Mouse (Mus musculus) stomach, embryonic 15.5 days (tissue): ENCODE data around the gene Gpsm2. TPM values are rescaled to one million over a fixed set of nuclear protein-coding genes. Genes with fewer than 3 reads are reported as not detected.

Source experiments
- ATAC-seq: fragments of 200-750 bp; cut with Nextera tagmentation; 2 replicates; pipeline ENCODE4 v1.8.0; 2017; ENCODE audit warnings: low read depth, moderate number of reproducible peaks, moderate TSS enrichment; ENCODE audit not compliant: insufficient read depth, low FRiP score
- H3K27ac ChIP-seq: fragments of 300-500 bp; sonication (generic); 2 replicates; pipeline ENCODE4 v1.5.1; 2015; ENCODE audit warnings: mild to moderate bottlenecking, inconsistent platforms
- H3K27me3 ChIP-seq: fragments of 300-500 bp; sonication (generic); replicated peaks from 2 replicates; pipeline ENCODE4 v1.6.1; 2015; ENCODE audit warnings: inconsistent platforms
- H3K36me3 ChIP-seq: fragments of 300-500 bp; sonication (generic); 2 replicates; pipeline ENCODE4 v1.6.1; 2015; ENCODE audit warnings: inconsistent platforms
- H3K4me1 ChIP-seq: fragments of 300-500 bp; sonication (generic); 2 replicates; pipeline ENCODE4 v1.6.1; 2015; ENCODE audit warnings: inconsistent platforms
- H3K4me2 ChIP-seq: fragments of 300-500 bp; sonication (generic); 2 replicates; pipeline ENCODE4 v1.6.1; 2015; ENCODE audit warnings: mild to moderate bottlenecking, inconsistent platforms
- H3K4me3 ChIP-seq: fragments of 300-500 bp; sonication (generic); replicated peaks from 2 replicates; pipeline ENCODE4 v1.5.1; 2015; ENCODE audit warnings: inconsistent platforms
- H3K9ac ChIP-seq: fragments of 300-500 bp; sonication (generic); 2 replicates; pipeline ENCODE4 v1.6.1; 2015; ENCODE audit warnings: inconsistent platforms
- H3K9me3 ChIP-seq: fragments of 300-500 bp; sonication (generic); 2 replicates; pipeline ENCODE4 v1.6.1; 2016; ENCODE audit warnings: inconsistent platforms
- WGBS: fragments of 180-500 bp; shearing (Covaris S2); methylation state at CpG from one replicate; pipeline ENCODE4 v1.1.7; 2015; 5-methylcytosine and 5-hydroxymethylcytosine counted together
- polyA plus RNA-seq: library from polyadenylated mRNA; unstranded; fragments of >200 nt; fragmentation: Nextera tagmentation; extraction: Ambion mirVana; gene quantifications from 2 replicates; pipeline ENCODE4 v1.2.1, GENCODE M21; 2015

Gene Gpsm2
- polyA plus RNA-seq, 1 experiment from 2014 or later: 46.2 TPM

DNA sequence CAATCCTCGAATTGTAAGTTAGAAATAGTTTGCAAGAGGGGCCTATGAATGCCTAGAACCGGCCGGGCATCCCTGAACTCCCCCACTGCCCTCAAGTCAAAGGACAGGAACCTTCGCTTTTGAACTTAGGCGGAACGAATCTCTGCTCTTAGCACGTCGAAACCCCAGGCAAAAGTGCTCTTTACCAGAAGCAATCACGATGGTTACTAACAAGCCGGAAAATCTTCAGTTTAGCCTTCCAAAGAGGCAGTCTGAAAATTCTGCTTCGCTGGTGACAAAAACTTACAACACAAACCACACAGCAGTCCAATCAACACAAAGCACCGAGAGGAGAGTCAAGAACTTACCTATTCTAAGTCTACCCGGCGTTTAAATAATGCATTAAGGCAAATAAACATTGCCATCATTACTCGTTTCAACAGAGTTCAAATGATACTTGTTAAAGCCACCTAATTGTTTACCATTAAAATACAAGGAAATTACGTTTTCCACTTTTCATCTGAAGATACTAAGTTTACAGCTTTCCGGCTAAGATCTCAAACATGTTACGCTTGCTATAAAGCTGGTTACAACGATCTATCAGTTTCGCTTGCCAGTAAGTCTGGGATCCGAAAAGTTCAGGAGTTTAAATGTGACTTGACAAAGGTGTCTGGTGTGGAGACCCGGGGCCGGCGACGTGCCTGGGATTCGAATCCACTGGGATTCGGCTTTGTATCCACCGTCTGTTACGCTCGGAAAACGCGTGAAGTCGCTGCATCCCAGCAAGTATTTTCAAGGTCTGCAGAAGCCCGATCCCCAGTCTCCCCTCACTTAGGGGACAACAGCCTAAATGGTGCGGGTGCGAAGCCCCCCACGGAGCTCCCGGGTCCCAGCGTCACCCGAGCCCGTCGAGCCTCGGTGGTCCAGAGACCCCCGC lies 775 bp downstream of the Gpsm2 start:
- H3K27me3 ChIP-seq: no peaks in the 10 kb centered on the region
- H3K27ac ChIP-seq: peak overlapping the region; percentile 91
- no peaks in the 10 kb centered on the region for H3K36me3 ChIP-seq
- H3K4me1 ChIP-seq: peaks cover 7% of the 10 kb centered on the region; the same call in 1 of the 2 replicates
- no peaks in the 10 kb centered on the region for H3K9me3 ChIP-seq
- peak; percentile 9; the same call in 1 of the 2 replicates for ATAC-seq
- H3K9ac ChIP-seq: peak overlapping the region; percentile 78
- H3K4me3 ChIP-seq: peak overlapping the region; percentile 66
- H3K4me2 ChIP-seq: peak overlapping the region; percentile 79
- WGBS: under 1% methylated on average over 44 of the region's 44 CpGs

DNA sequence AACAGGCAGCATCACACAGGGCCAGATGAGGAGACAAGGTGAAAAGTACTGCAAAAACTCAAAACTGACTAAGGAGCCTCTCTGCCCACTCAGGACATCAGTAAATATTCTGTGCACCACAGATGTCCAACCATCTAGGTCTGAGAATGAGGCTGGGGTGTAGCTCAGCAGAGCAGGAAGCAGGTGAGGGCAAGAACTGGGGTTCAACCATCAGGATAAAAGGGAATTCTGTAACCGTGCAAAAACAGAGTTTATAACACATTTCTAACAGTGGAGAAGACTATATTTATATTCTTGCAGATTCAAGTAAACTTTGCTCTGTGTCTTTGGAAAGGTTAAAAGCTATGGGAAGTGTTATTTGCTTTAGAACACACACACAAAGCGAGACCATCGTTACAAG lies 2.3 kb downstream of the Gpsm2 start:
- no peak for ATAC-seq
- Histone ChIP-seq H3K27me3 (no peaks in the 10 kb centered on the region), H3K9ac (no peak overlapping the region), H3K36me3 (no peaks in the 10 kb centered on the region), H3K4me2 (peak overlapping the region; percentile 79; the same call in 1 of the 2 replicates), H3K4me3 (no peak overlapping the region), H3K9me3 (no peaks in the 10 kb centered on the region), H3K4me1 (peaks cover 7% of the 10 kb centered on the region; the same call in 1 of the 2 replicates), H3K27ac (no peak overlapping the region)
- WGBS: 64% methylated on average over 3 of the region's 3 CpGs

DNA sequence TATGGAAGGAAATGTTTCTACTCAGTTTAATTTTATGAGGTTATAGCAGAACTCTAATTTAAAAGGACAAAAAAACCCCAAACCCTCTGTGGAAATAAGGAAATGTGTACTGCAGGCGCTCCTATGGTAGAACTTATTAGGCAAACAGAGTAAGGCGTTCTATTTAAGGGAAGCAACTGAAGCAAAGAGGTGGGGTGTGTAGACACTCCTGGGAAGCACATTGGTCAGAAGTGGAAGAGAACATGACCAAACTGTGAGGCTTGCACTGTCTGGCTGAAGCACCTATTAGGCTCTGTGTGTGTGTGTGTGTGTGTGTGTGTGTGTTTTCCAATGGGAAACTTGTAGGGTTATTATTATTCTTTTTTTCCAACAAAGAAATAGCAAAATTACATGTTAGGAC lies 2.8 kb downstream of the Gpsm2 start:
- Histone ChIP-seq H3K36me3 (no peaks in the 10 kb centered on the region), H3K27me3 (no peaks in the 10 kb centered on the region), H3K27ac (no peak overlapping the region), H3K9me3 (no peaks in the 10 kb centered on the region), H3K9ac (no peak overlapping the region), H3K4me1 (peaks cover 7% of the 10 kb centered on the region; the same call in 1 of the 2 replicates), H3K4me3 (no peak overlapping the region), H3K4me2 (0 out of 2 replicates have a peak overlapping the region, but pooled peaks have one; percentile 79)
- no peak for ATAC-seq
- WGBS: 68% methylated on average over 2 of the region's 2 CpGs

DNA sequence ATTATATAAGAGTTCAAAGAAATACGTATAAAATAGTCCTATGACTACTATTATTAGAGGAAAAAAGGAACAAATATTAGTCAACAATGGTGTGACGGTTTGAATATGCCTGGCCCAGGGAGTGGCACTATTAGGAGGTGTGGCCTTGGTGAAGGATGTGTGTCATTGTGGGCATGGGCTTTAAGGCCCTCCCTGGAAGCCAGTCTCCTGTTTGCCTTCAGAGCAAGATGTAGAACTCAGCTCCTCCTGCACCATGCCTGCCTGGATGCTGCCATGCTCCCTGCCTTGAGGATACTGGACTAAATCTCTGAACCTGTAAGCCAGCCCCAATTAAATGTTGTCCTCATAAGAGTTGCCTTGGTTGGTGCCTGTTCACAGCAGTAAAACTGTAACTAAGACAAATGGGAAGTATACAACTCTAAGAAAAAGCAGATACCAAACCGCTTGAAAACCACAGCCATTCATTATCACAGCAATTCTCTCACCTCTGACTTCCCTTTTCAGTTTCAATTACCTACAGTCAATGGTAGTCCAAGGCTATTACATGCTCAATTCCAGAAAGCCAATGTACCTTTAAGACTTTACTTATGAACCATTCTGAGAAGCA lies 4.1 kb downstream of the Gpsm2 start:
- Histone ChIP-seq H3K4me3 (no peak overlapping the region), H3K4me1 (peaks cover 9% of the 10 kb centered on the region; the same call in 1 of the 2 replicates), H3K36me3 (no peaks in the 10 kb centered on the region), H3K9me3 (no peaks in the 10 kb centered on the region), H3K4me2 (no peak overlapping the region), H3K9ac (no peak overlapping the region), H3K27ac (no peak overlapping the region), H3K27me3 (no peaks in the 10 kb centered on the region)
- 76% methylated on average over 3 of the region's 3 CpGs for WGBS
- no peak for ATAC-seq

DNA sequence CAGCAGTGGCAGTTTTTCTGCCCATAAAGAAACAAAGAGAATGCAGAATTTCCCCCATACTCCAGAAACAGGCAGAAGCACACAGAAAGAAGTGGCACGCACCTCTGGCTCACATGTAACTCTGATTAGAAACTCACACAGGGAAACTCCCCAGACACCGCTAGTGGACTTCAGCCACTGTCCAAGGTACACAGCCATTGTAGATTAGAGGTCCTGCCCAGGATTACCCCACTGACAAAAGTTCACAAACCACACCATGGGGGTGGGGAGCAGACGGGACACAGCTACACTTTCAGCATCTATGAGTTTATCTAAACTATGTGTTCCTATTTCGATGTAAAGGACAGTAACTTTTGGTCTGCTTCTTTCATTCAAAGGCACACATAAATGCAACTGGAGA lies 7.3 kb downstream of the Gpsm2 start:
- no peaks in the 10 kb centered on the region for H3K9me3 ChIP-seq
- no peak overlapping the region for H3K27ac ChIP-seq

DNA sequence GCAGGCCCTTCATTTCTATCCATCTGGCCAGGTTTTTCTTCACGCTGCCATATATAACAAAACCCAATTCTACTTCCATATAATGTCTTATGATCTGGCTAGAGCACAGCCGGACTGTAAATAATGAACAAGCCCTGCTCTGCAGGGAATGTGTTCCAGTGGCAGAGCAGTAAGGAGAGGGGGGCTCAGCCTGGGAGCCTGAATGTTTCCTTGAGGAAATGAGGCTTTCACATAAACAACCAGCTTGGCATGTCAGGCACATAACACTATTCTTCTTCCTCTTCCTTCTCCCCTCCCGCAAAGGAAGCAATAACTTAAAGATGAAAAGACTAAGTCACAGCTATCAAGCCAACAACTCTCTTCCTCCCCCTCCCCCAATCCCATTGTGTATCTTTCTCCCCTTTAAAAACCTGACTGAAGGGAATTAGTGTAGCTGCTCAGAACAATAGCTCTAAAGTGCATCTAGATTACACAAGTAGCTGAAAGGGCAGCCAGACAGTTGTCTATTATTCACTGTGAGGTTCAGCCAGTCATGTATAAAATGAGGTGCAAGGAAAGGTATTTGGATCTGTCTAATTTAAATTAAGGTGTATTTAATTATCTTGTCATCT lies 8.9 kb downstream of the Gpsm2 start:
- no peak for ATAC-seq

More for the DNA sequence above, 7.3 kb downstream of the Gpsm2 start:
- H3K36me3 ChIP-seq: no peaks in the 10 kb centered on the region
- H3K4me2 ChIP-seq: no peak overlapping the region
- H3K4me1 ChIP-seq: peaks cover 5% of the 10 kb centered on the region; the same call in 1 of the 2 replicates
- no peak for ATAC-seq
- WGBS: 80% methylated on average over 4 of the region's 4 CpGs
- no peak overlapping the region for H3K4me3 ChIP-seq
- no peaks in the 10 kb centered on the region for H3K27me3 ChIP-seq
- H3K9ac ChIP-seq: no peak overlapping the region

DNA sequence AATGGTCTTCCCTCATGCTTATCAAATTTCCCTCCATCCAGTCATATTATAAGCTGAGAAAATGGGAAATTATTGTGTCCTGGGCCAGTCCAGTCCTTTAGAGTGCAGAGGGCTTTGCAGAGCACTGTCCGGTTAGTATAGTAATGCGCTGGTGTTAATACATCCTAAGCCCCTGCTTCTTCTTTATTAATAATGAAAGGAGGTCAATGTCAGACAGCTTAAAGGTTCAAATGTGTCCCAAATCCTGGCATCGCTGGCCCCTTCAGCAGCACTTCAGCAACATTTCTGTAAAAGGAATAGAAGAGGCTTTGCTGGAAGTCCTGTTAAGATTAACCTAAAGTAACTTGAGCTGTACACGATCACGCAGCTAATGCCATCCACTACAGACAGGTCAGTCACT lies 10.8 kb downstream of the Gpsm2 start:
- H3K9ac ChIP-seq: no peak overlapping the region
- no peak overlapping the region for H3K4me2 ChIP-seq
- H3K9me3 ChIP-seq: no peaks in the 10 kb centered on the region
- no peaks in the 10 kb centered on the region for H3K36me3 ChIP-seq
- 0 out of 2 replicates have a peak, but pooled peaks cover 5% of the 10 kb centered on the region for H3K4me1 ChIP-seq
- H3K27me3 ChIP-seq: no peaks in the 10 kb centered on the region
- H3K4me3 ChIP-seq: no peak overlapping the region
- no peak for ATAC-seq
- H3K27ac ChIP-seq: no peak overlapping the region
- WGBS: 90% methylated on average over 5 of the region's 5 CpGs

More for the DNA sequence above, 8.9 kb downstream of the Gpsm2 start:
- H3K27me3 ChIP-seq: no peaks in the 10 kb centered on the region
- H3K4me2 ChIP-seq: no peak overlapping the region
- H3K36me3 ChIP-seq: no peaks in the 10 kb centered on the region
- H3K4me1 ChIP-seq: 0 out of 2 replicates have a peak, but pooled peaks cover 5% of the 10 kb centered on the region
- 44% methylated on average over 3 of the region's 3 CpGs for WGBS
- H3K27ac ChIP-seq: no peak overlapping the region
- no peak overlapping the region for H3K4me3 ChIP-seq
- no peaks in the 10 kb centered on the region for H3K9me3 ChIP-seq
- H3K9ac ChIP-seq: no peak overlapping the region

DNA sequence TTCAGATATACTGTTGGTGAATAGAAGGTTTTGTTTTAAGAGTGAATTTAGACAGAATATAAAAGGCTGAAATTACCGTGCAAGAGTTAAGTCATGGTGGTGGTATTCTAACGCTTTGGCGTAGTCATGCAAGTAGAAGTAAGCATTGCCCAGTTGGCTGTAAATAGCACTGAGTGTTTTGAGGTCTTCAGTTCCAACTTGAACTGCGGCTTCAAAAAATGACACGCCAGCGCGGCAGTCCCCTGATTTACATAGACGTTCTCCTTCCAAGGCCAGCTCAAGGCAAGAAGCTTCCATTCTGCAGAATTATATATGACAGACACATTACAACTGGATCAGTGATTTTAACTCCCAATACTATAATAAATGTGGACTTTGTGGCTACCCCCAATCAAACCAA lies 19.3 kb downstream of the Gpsm2 start:
- ATAC-seq: no peak
- Histone ChIP-seq H3K4me2 (no peak overlapping the region), H3K4me1 (no peaks in the 10 kb centered on the region), H3K27me3 (no peaks in the 10 kb centered on the region), H3K36me3 (peaks cover 29% of the 10 kb centered on the region), H3K9ac (no peak overlapping the region), H3K4me3 (no peak overlapping the region), H3K9me3 (no peaks in the 10 kb centered on the region), H3K27ac (no peak overlapping the region)
- 95% methylated on average over 8 of the region's 8 CpGs for WGBS

DNA sequence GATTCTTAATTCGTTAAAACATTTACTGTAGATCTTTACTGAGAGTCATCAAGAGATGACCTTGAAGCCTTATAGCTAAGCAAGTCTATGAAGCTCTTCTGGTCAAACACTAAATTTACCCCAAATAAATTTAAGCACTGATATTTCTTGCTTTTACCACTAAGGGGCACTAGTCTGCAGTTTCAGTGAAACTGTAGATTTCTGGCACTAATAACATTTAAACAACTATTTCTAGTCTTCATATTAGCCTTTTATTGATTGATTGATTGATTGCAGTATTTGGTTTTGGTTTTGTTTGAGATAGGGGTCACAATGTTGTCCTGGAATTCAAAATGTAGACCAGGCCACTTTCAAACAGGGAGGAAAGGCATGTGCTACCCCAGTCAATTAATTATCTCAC lies 20.9 kb downstream of the Gpsm2 start:
- Histone ChIP-seq H3K4me1 (no peaks in the 10 kb centered on the region), H3K27me3 (no peaks in the 10 kb centered on the region), H3K27ac (no peak overlapping the region), H3K4me2 (no peak overlapping the region), H3K9ac (no peak overlapping the region), H3K9me3 (no peaks in the 10 kb centered on the region), H3K36me3 (peaks cover 38% of the 10 kb centered on the region), H3K4me3 (no peak overlapping the region)
- WGBS: 76% methylated on average over 1 of the region's 1 CpGs
- no peak for ATAC-seq

DNA sequence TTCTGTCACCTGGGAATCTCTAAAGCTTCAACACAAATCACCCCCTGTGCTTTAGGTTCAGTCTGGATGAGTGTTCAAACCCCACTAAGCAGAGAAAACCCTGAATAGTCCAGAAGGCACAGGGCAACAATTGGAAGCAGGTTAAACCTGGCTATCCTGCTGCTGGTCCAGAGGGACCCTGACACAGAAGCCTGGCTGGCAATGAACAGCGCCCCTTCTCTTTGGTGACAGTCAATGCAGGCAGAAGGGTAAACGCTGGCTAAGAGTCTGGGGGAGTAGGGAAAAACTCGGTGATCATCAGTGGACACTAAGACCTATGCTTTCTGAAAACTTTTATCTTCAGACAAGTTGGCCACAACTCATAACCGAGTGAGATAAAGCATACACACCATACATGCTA lies 22.3 kb downstream of the Gpsm2 start:
- ATAC-seq: no peak
- Histone ChIP-seq H3K27me3 (no peaks in the 10 kb centered on the region), H3K9ac (no peak overlapping the region), H3K4me3 (no peak overlapping the region), H3K4me1 (no peaks in the 10 kb centered on the region), H3K27ac (no peak overlapping the region), H3K4me2 (no peak overlapping the region), H3K36me3 (peaks cover 42% of the 10 kb centered on the region), H3K9me3 (no peaks in the 10 kb centered on the region)
- WGBS: 87% methylated on average over 4 of the region's 4 CpGs

DNA sequence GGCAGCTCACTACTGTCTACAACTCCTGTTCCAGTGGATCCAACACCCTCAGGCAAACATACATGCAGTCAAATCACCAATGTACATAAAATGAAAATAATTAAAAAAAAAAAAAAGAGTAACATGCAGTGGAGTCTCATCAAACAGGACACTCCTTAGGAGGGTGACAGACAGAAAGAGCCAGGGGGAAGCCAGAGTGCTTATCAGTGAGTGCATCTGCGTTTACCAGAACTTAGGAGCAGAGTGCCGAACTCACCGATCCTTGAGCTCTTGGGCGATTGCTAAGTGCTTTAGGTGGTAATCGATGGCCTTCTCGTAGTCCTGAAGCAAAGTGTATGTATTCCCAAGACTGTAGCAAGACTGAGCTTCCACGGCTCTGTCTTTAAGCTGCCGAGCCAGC lies 23.4 kb downstream of the Gpsm2 start:
- Histone ChIP-seq H3K9ac (no peak overlapping the region), H3K27me3 (no peaks in the 10 kb centered on the region), H3K4me2 (no peak overlapping the region), H3K27ac (no peak overlapping the region), H3K4me3 (no peak overlapping the region), H3K36me3 (peaks cover 46% of the 10 kb centered on the region), H3K9me3 (no peaks in the 10 kb centered on the region), H3K4me1 (no peaks in the 10 kb centered on the region)
- WGBS: 88% methylated on average over 8 of the region's 8 CpGs
- ATAC-seq: no peak

DNA sequence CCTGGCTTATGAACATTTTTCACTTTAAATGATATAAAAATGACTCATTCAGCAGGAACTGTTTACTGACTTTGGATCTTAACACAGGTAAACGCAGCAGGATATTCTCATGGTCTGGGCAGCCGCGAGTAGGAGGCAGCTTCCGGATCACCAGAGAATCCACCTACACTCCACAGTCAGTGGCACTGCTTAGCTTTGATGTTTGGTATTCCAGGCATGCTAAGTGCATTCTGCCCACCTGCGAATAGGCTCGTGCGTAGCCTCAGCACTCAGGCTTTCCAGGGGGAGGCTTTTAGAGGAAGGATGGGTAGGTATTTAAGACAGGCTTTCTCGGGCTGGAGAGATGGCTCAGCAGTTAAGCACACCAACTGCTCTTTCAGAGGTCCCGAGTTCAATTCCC lies 27.8 kb downstream of the Gpsm2 start:
- no peaks in the 10 kb centered on the region for H3K27me3 ChIP-seq
- H3K4me2 ChIP-seq: no peak overlapping the region
- no peak overlapping the region for H3K27ac ChIP-seq
- peaks cover 26% of the 10 kb centered on the region for H3K36me3 ChIP-seq
- WGBS: 69% methylated on average over 9 of the region's 9 CpGs
- no peaks in the 10 kb centered on the region for H3K9me3 ChIP-seq
- no peak for ATAC-seq
- H3K9ac ChIP-seq: no peak overlapping the region
- H3K4me3 ChIP-seq: no peak overlapping the region
- H3K4me1 ChIP-seq: no peaks in the 10 kb centered on the region
